In genomic region chr9:47533461-47533860, GRCm38 (mm10) we compare ENCODE assay signal across 12 mouse cellular contexts. TPM values are rescaled to one million over a fixed set of nuclear protein-coding genes. Genes with fewer than 3 reads are reported as not detected.
DNase-seq lines count a peak whose midpoint lies in the region; ATAC-seq lines count a peak whose summit lies in the region.
"Had no signal": no experiment of that assay in that cellular context is flagged by ENCODE, and none has a peak within 500 bp of the region (broad histone marks: within the 10 kb centered on the region; RNA-seq: fewer than 3 reads in every experiment).

No protein-coding gene starts in this region.

- H3K9ac ChIP-seq in lung, embryonic 15.5 days: no peak overlapping the region
- H3K9ac ChIP-seq in limb, embryonic 11.5 days (ENCODE audit: low read length): no peak overlapping the region

- peaks cover 47% of the 10 kb centered on the region for H3K27me3 ChIP-seq in lung, embryonic 15.5 days
- H3K27me3 ChIP-seq in forebrain, embryonic 10.5 days (ENCODE audit: poor library complexity, severe bottlenecking): no peaks in the 10 kb centered on the region; the same call in 1 of the 2 replicates
- H3K27me3 ChIP-seq in limb, embryonic 11.5 days (ENCODE audit: control insufficient read depth, insufficient read depth, low read length): 0 out of 2 replicates have a peak, but pooled peaks cover 3% of the 10 kb centered on the region

- H3K4me2 ChIP-seq in lung, embryonic 15.5 days: peak overlapping the region; percentile 88
- peak overlapping the region; percentile 90; the same call in 1 of the 2 replicates for H3K4me2 ChIP-seq in limb, embryonic 11.5 days (ENCODE audit: low read depth, severe bottlenecking)

- peaks cover 37% of the 10 kb centered on the region for H3K4me1 ChIP-seq in lung, embryonic 15.5 days
- peaks cover 50% of the 10 kb centered on the region for H3K4me1 ChIP-seq in forebrain, embryonic 10.5 days
- peaks cover 11% of the 10 kb centered on the region; the same call in 1 of the 2 replicates for H3K4me1 ChIP-seq in limb, embryonic 11.5 days (ENCODE audit: control insufficient read depth, insufficient read depth, low read length)

- no peaks in the 10 kb centered on the region for H3K36me3 ChIP-seq in lung, embryonic 15.5 days
- peaks cover 14% of the 10 kb centered on the region for H3K36me3 ChIP-seq in forebrain, embryonic 10.5 days (replicated peaks)
- H3K36me3 ChIP-seq in limb, embryonic 11.5 days (ENCODE audit: control insufficient read depth, insufficient read depth, low read length): no peaks in the 10 kb centered on the region

- ATAC-seq in lung, embryonic 15.5 days (ENCODE audit: borderline replicate concordance, extremely low read depth, low FRiP score, low TSS enrichment): no peak
- ATAC-seq in limb, embryonic 11.5 days (ENCODE audit: insufficient number of reproducible peaks, low FRiP score, low TSS enrichment, low read depth): no peak
- ATAC-seq: activated CD4-positive, CD25-positive, alpha-beta regulatory T cell, adult 4 months; CD4-positive, CD25-positive, alpha-beta regulatory T cell, adult 4 months had no signal

- H3K9me3 ChIP-seq in lung, embryonic 15.5 days: no peaks in the 10 kb centered on the region
- no peaks in the 10 kb centered on the region for H3K9me3 ChIP-seq in forebrain, embryonic 10.5 days
- no peaks in the 10 kb centered on the region for H3K9me3 ChIP-seq in limb, embryonic 11.5 days (ENCODE audit: control insufficient read depth, low read length)

- no peak overlapping the region; the same call in 1 of the 2 replicates for H3K27ac ChIP-seq in lung, embryonic 15.5 days
- H3K27ac ChIP-seq in forebrain, embryonic 10.5 days: peak overlapping the region; percentile 8; the same call in 1 of the 2 replicates
- H3K27ac ChIP-seq in limb, embryonic 11.5 days (replicated peaks; ENCODE audit: low read depth, low read length): no peak overlapping the region

- 31% methylated on average over 8 of the region's 8 CpGs for WGBS in lung, embryonic 15.5 days
- WGBS in forebrain, embryonic 10.5 days: 12% methylated on average over 8 of the region's 8 CpGs
- WGBS in limb, embryonic 11.5 days: 36% methylated on average over 8 of the region's 8 CpGs

- peak overlapping the region; percentile 6; the same call in 1 of the 2 replicates for H3K4me3 ChIP-seq in lung, embryonic 15.5 days
- peak overlapping the region; percentile 91 for H3K4me3 ChIP-seq in forebrain, embryonic 10.5 days
- H3K4me3 ChIP-seq in limb, embryonic 11.5 days (ENCODE audit: low read depth, low read length): no peak overlapping the region

- DNase-seq in lung, postnatal 10 days: no peak
- no peak for DNase-seq in forebrain, embryonic 10.5 days (ENCODE audit: extremely low spot score, low spot score)
- DNase-seq in limb, embryonic 11.5 days (ENCODE audit: low spot score): no peak
- DNase-seq in retina, postnatal 1 day: peak; percentile 74
- no peak for DNase-seq in cerebellum, adult 18-20 months
- DNase-seq in urinary bladder, postnatal 14 days (ENCODE audit: low spot score): no peak
- DNase-seq in spleen, adult 18-20 months: no peak
- DNase-seq: cerebellum, adult 2 months; lung, adult 18-20 months had no signal

RNA-seq across cellular contexts. Expression of gene Cadm1, which starts 3.5 kb away (rescaled TPM):
- polyA plus RNA-seq in lung, embryonic 15.5 days (2015; fragmentation: Nextera tagmentation; extraction: Ambion mirVana): 75.5 and 82.9 TPM in 2 replicates
- 100 and 101 TPM in 2 replicates for polyA plus RNA-seq in forebrain, embryonic 10.5 days (2016; fragmentation: Nextera tagmentation; extraction: Ambion mirVana)
- polyA plus RNA-seq in limb, embryonic 11.5 days (2014; fragmentation: Nextera tagmentation; extraction: Ambion mirVana): 57.3 and 61.0 TPM in 2 replicates
